Mouse (Mus musculus) spleen, embryonic (tissue): ENCODE data around the gene Gpr176.

Experiments
- CTCF ChIA-PET: fragments of 350-600 bp; sonication (Branson Sonifier 250); formaldehyde crosslinking; loops from one replicate; lab custom pipeline; 2022; lab: Charles Lee

Gpr176 gene

DNA sequence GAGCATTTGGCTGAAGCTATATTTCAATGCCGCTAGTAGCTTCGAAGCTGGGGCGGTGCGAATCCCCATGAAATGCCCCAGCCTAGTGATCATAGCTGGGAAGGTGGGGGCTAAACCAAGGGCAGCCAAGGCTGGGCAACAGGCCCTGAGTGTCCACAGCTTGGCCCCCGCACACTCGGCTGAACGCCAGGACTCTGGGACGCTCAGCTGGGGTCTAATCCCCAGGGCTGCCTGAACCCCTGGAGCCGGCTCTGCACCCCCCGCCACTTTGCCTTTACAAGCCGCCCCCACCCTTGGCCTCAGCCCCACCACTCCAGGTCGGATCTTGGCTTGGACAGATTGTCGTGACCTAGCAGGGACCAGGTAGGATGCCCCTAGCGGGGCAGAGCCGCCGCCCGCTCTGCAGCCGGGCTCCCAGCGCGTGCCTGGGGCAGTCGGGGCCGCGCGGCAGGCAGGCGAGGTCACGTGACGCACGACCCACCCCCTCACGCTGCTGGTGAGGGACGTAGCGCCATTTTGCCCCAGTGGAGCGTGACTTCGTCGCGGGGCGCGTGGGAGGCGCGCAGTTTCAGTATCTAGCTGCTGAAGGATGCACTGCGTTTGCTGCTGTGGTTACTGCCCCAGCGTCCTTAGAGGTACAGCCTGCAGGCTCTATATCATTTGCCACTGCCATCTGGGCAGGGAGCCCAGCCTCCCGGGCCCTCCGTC, 507 bp upstream of the Gpr176 start:
- CTCF ChIA-PET, result no interaction called here

DNA sequence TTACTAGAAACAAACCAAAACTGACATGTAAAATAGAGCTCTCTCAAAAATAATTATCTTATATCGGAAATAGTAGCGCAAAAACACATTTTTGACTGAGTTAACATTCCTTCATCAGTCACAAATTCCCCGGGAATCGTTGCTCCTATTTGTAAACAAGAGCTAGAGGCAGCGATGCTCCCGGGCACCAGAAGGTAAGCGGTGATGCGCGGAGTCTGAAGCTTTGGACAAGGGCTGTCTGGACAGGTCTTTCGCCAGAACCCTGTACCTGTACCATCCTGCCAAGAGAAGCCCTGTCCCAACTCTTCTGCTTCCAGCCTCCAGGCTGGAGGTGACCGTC, 688 bp downstream of the Gpr176 start:
- CTCF ChIA-PET, result interaction anchor here (0.6 kb wide), 1 partner anchor 13 kb away, joined by 3 read pairs; no protein-coding TSS in a partner anchor

DNA sequence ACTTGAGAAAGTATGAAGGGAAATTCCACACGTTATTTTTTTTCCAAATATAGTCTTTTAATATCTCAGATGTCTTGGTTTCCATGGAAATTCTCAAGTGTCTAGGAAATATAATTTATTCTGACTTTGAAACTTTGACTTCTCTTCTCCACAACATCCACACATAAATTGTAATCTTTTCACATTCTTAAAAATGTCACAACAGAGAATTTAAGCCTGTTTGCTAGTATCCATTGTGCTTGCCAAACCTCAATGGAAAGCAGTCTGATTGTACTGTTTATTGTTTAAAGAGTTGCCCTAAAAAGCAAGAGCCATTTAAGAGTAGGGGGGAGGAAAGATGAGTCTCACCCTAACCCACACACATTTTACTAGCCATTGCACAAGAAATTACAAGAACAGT, 1.4 kb downstream of the Gpr176 start:
- CTCF ChIA-PET, result interaction anchor here (0.8 kb wide), 1 partner anchor 115 kb away, joined by 10 read pairs; no protein-coding TSS in a partner anchor

DNA sequence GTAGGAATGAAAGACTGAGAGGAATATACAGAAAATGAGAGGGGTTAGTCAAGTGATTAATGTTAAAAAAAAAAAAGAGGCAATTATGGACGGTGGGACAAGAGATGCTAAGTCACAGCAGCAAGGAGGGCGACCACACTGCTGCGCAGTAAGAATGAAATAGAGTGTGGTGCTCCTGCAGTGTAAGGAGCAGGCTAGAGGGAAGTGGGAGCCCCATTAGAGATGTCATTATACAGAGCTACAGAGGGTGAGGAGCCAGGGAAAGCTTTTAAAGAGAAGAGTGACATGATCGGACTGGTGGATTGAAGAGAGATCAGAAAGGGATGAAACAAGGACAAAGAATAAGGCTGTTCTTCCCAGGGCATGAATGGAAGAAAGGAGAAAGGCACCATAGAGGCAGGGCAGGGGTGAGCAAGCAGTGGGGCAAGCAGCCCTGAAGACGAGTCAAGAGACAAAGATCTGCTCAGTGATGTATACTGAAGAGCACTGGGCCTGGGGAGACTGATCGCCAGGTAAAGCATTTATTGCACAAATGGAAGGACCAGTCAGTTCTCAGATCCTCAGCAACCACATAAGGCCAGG, 18.0 kb downstream of the Gpr176 start:
- CTCF ChIA-PET, result no interaction called here

DNA sequence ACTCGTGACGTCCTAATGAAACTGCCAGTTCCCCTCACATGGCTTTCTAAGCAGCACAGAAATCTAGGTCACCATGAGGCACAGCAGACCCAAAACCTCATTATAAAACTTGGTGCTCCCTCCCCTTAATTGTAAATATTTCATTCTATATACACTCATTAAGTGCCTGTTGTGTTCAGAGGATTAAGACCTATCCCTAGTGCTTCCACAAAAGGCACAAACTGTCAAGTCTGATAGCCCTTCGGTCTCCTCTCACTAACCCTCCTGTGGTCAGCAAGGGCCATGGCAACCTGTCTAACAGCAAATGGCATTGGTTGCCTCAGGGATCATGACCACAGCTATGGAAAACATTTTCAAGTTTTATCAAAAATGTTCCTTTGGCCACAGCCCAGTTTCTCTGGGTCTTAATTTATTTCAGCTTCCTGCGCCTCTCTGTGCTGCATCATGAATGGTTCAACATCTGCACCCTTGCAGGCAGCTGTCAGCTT, 19.3 kb downstream of the Gpr176 start:
- CTCF ChIA-PET, result no interaction called here

DNA sequence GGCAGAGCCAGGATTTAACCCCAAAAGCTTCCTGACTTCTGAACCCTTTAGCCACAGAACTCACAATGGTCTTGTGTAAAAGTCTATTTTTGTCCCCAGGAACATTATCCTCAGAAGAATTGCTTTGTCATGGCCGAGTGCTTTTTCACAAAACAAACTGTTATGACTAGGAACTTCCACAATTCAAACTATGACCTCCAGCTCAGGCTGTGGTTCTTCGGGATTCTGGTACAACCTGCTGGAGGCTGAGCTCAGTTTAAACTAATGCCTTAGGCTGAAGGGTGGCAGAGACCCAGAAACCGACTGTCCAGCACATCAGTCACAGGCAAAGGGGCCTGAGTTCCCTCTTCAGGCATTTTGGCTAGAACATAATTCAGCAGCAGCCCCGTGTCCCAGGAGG, 19.7 kb downstream of the Gpr176 start:
- CTCF ChIA-PET, result no interaction called here

DNA sequence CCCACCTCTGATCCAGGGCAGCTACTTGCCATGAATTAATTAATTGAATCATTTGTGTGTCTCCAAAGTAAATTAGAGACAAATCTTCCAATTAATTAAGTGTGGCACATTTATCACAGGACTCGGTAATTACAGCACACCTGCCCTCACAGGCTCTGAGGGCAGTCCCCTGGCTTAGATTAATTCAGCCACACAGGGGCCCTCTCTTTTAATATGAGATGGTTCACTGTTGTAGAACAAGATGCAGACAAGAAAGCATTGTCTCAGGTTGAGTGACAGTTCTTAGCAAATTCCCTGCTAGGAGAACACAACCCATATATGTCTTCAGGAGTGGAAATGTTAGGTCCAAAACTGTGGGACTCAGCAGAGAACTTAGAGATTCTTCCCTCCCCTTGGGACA, 27.7 kb downstream of the Gpr176 start:
- CTCF ChIA-PET, result no interaction called here

DNA sequence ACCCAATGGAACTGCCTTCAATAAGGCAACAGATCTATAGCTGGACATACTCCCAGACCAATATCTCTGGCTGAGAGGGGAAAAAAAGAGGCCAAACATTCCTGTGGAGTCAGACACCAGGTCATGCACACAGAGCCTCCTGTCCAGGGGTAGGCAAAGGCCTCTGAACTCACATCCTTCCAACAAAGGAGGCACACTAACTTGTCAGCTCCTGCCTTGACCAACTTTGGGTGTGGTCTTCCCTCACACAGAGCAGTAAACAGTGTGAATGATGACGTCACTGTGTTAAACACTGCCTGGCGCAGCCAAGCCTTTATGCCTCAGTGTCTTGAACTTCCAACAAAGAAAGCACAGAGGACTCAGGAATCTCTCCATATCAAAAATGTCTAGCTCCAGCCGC, 29.3 kb downstream of the Gpr176 start:
- CTCF ChIA-PET, result no interaction called here

DNA sequence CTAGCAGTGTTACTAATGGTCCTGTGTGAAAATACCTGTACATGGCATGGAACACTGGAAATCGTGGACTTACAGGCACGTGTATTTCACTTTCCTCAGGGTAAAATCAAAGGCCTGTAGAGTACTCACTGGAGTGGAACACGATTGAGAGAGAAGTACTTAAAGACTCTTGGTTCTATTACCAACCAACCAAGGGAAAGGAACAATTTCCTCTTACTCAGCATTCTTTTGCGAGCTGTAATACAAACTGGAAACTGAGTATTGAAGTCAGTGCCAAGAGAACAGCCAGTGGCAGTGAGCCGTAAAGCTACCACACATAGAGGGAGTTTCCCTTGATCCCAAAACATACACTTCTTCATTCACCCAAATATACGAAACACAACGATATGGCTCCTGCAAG, 31.9 kb downstream of the Gpr176 start:
- CTCF ChIA-PET, result no interaction called here

DNA sequence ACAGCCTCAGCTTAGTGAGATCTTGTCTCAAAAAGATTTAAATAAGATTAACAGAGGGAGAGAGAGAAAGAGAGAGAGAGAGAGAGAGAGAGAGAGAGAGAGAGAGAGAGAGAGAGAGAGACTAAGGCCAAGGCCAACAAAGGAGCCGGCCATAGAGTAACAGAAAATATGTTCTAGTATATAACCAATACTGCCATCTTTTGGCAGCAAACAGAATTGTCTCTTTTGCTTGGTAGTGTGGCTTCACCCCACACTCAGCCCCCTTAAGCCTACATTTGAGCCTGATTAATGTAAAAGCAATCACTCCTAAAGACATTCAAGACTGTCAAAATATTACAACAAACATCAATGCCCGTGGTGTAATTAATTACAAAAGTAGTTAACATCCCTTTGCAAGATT, 37.1 kb downstream of the Gpr176 start:
- CTCF ChIA-PET, result interaction anchor here (0.7 to 2.1 kb wide), 3 partner anchors 74 to 136 kb away, joined by 4 to 7 read pairs (median 5); no protein-coding TSS in a partner anchor

DNA sequence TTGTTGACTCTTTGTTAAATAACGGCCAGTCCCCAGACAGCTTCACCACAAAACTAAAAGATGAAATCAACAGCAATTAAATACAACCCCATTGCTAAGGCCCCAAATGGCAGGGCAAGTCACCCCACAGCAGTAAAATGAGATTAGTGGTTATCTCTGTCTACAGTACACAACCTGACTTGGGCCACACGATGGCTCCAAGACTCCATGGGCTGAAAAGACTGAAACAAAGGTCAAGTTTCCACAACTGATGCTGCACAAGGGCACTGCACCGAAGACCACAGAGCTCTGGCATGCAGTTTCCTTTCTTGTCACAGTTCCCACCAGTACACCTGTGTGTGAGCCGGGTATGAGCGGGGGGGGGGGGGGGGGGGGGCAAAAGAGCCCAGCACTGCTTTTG, 50.6 kb downstream of the Gpr176 start:
- CTCF ChIA-PET, result no interaction called here

DNA sequence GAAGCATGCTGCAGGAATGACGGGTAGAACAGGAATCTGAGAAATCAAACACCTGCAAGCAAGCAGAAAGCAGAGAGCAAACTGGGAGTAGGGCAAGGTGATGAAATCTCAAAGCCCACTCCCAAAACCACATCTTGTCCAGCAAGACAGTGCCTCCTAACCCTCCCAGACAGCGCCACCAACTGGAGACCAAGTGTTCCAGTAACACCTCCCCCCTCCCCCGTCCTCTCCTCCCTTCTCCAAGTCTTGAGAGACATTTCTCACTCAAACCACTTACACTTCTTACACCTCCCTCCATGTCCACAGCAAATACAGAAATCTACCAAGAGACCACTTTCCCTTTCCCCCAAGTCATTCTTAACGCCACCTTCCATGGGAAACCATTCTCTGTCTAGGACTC, 51.4 kb downstream of the Gpr176 start:
- CTCF ChIA-PET, result no interaction called here

DNA sequence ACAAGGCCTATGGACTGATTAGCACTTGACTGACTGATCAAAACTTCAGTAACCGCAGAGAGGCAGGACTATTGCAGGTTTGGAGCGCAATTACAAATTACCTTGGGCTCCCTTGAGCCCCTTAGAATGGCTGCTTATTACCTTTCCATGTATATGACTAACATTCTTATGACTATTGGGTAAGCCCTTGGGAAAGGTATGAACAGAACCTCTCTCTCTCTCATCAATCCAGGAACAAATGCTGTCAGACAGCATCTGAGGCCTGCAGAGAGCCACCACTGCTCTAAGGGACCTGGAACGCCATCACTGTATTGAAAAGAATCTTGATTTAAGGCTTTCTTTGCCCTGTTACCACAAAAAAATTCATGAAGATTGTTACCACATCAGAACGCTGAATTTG, 52.1 kb downstream of the Gpr176 start:
- CTCF ChIA-PET, result no interaction called here

DNA sequence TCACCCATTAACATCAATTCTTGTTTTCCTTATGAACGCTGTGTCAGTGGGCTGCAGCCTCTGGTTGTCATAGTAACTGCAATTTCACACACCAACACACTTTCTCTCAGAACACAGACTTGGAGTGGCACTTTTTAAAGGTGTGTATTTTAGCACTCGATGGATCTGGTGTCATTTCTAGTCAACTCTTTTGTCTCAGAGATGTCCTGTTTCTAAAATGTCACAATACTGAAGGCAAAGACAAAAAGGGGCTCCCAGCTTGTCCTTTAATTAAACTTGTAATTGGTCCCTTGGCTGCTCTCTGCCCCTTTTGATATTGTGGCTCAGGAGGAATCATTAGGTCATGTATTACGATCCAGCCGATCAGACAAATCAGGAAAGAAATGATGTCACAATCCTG, 52.7 kb downstream of the Gpr176 start:
- CTCF ChIA-PET, result no interaction called here

DNA sequence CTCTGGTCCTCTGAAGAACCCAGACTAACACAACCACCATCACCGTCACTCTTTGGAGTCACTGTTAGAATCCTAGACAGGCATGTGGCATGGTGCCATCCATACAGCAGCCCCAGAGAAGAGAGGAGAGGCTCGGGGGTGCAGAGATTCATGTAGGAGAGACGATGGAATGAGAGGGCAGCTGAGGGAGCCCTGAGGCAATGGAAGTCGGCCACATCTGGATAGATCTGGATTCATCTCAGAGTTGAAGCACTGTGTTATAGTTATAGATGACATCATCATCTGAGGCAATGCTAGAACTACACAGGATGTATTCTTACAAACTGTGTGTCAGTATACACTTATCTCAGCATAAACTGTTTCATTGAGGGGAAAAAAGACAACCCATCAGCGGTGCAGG, 54.0 kb downstream of the Gpr176 start:
- CTCF ChIA-PET, result no interaction called here

DNA sequence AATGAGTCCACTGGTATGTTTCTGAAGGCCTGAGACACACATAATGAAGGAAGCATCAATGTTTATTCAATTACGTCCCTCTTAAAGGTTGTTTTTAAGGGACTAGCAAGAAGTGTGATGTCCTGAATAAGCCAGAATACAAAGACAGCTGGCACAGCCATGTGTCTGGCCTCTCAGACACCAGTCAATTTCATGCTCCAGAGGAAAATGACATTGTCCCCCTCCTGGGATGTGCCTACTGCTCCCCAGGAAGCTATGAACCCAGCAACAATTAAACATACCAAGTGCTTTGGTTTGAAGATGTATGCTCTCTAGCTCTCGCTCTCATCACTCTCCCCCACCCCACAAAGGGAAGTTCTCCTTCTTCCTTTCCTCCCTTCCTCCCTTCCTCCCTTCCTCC, 56.3 kb downstream of the Gpr176 start:
- CTCF ChIA-PET, result no interaction called here

DNA sequence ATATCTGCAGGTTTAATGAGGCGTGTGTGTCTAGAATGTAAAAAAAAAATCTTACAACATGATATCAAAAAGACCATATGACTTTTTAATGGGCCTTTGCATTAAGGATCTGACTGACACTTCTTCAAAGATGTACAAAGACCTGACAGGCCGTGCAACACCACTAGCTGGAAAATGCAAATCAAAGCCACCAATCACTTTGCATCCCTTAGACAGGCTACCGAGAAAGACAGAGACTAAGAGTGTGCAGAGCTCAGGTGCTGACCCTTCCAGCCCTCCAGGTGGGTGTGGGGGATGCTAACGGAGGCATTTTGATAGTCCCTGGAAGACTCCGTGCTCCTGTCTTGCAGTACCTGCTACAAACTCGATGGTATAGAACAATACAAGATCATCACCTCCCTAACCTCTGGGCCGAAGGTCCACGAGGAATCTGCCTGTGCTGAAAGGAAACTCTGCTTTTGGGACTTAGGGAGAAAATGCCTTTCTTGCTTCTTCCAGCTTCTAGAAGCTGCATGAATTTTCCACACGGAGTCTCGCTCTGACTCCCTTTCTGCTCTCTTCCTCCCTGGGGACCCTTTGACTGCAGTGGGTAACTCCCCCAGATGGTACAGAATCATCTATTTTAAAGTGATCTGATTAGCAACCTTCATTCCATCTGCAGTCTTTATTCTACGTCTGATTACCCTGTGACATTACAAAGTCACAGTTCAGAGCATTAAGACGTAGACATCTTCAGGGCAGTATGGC, 57.4 kb downstream of the Gpr176 start:
- CTCF ChIA-PET, result no interaction called here

DNA sequence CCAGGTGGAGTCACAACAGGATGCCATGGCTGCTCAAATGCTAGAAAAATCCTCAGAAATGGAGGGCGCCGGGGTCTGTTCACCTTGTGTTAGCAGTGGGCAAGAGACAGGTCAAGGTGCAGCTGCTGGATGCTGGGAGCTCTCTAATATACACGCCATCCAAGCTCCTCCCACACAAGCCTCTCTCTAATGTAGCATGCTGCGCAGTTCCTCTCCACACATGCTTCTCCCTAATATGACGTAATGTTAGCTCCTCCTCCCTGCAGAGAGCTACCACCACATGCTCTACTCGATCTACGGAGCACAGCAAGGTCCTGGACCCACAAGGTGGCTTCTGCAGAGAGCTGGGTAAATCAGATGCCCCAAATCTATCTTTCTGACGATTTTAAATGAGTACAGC, 65.7 kb downstream of the Gpr176 start:
- CTCF ChIA-PET, result no interaction called here

DNA sequence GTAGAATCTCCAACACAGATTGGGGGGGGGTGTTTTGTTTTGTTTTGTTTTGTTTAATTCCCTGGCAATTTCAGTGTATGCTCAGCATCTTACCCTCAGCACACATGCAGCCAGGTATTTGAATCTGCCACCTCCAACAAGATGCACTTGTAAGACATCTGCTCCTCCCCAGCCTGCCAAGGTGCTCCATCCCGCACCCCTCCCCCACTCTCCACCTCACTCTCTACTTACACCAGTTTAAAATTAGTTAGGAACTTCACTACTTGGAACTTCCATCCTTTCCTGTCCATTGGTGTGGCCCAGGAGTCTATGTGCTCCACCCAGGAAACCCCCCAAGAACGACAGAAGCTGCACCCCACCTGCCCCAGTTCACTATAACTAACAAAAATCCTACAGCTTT, 66.3 kb downstream of the Gpr176 start:
- CTCF ChIA-PET, result no interaction called here

DNA sequence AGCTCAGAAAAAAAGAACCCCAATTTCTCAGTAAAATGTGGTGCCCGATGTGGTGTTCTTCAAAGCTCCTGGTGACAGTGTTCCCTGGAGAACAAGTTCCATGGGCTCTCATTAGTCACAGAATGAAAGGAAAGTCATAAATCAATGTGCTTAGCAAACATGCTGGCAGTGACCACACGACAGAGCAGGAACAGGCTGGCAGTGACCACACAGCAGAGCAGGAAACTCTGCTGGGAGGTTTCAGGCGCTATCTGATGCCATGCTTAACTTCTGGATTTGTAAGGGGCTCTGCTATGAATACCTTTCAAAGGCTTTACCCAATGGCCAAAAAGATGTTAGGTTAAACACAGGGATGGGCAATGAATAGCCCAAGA, 66.7 kb downstream of the Gpr176 start:
- CTCF ChIA-PET, result no interaction called here

DNA sequence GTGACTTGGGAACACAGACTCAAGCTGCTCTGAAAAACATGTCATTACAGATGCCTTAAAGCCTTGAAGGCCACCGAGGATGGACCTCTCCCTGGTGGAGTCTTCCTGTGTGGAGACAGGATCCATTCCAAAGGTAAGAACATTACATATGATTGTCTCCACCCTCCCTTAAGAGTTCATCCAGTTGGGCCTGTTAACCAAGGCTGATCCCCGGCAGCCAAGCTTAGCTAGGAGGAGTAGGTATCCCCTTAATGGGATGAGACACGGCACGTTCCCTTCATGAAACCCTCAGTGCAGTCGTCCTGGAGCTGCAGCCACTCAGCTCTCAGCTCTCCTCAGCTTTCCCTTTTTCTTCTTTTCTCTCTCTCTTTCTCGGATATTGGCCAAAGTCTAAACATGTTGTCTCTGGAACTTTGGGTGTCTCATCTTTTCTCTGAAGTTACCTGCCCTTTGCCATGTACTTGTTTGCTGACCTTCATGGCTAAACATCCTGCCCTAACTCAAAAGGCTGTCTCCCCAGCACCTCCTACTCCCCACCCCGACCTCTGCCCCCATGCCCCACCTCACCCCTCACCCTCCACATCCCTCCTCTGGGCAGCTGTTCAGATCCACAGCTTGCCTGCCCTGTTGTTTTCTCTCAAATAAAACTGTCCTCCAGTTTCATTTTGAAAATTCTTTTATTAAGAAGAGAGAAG, 67.2 kb downstream of the Gpr176 start:
- CTCF ChIA-PET, result no interaction called here

DNA sequence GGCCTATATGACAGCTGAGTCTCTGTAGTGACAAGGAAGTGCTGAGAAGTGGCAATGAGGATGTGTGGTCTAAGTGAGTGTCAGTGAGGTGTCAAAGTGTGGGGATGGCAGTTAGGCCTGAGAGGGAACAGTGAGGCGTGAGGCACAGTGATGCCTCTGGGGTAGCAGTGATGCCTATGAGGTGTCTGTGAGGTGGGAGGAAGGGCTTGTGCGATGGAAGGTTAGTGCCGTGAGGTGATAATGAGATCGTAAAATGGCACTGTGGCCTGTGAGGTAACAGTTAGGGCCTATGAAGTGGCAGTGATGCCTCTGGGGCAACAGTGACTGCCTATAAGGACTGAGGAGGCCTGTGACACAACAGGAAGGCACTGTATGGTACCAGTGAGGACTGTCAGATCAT, 69.8 kb downstream of the Gpr176 start:
- CTCF ChIA-PET, result no interaction called here
